Mouse (Mus musculus): ENCODE measurements around the gene Ctdspl2.
"Not testable (repeated sequence)": the region's sequence is repeated elsewhere in the genome, so short reads cannot be mapped to it uniquely, and the experiment has no call there.

The Ctdspl2 gene

DNA sequence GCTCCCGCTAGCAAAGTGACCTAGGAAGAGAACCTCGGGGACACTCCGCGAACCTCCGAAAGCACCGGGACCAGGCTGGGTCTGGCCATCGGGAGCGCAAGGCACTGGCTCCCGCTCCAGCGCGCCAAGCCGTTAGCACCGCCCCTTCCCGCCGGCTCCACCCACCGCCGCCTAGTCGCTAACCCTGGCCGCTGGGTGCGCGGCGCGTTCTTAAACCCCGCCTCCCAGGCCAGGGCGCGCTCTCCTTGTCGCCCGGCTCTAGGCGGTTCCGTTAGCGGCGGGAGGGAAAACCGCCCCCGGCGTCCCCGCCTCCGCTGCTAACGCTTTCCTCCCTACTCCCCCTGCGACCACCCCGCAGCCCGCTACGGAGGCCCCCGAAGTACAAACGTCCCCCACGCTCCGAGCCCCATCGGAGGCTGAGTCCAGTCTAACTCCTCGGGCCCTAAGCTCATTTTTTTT is at the start of gene Ctdspl2, which contains the start of gene Mageb3:
Gene Ctdspl2, plus strand, starts transcription at position 237 of the 459 bp plus-strand sequence.
Gene Mageb3, minus strand, starts transcription at position 328 of the 459 bp plus-strand sequence.
- DNase-seq (ENCODE audit: inconsistent ontology term): peak; percentile 98

DNA sequence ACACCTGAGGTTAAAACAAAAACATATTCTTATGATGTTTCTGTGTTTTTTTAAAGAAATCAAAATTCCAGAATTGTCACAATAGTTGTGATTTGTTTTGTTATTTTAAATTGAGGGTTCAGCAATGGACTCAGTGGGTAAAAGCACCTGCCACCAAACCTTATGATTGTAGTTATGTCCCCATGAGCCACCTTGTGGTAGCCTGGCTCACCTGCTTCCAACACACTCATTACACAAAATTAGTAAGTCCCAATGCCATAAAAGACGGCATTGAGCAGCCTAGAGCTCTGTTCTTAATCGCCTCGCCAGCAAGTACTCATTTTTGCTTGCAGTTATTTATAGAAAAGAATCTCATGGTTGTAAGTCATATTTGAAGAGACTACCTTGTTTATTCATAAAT is 45.8 kb upstream of the Ctdspl2 start:
- DNase-seq (ENCODE audit: inconsistent ontology term): no peak

DNA sequence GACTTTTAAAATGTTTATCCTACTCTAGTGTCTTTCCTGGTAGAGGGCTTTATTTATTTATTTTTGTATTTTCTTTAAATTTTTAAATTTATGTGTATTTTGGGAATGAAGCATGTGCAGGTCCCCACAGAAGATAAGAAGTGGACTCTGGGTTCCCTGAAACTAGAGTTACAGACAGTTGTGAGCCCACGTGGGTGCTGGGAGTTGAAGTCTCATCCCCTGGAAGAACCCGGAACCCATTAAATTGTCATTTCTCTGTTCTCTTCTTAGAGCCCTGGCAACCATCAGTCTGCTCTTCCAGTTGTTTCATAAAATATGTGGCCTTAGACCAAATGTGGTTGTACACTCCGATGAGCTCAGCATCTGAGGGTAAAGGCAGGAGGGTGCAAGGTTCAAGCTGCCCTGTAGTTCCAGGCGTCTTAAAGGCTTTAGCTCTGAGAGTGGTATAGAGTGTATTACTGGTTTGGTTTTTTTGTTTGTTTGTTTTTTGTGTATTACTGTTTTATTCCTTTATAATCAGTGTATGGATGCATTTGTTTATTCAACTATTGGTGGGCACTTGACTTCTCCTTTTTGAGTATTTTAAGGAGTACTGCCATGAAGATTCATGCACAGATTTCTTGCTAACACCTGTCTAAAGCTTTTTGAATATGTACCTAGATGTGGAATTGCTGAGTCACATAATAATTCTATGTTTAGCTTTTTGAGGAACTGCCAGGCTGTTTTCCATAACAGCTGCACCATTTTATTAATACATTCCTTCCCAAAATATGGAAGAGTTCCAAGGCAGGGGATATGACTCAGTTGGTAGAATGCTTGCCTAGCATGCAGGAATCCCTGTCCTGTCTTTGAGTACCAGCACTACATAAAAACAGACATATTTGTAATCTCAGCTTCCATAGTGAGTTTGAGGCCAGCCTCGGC is 39.5 kb upstream of the Ctdspl2 start:
- DNase-seq (ENCODE audit: inconsistent ontology term): peak; percentile 85

DNA sequence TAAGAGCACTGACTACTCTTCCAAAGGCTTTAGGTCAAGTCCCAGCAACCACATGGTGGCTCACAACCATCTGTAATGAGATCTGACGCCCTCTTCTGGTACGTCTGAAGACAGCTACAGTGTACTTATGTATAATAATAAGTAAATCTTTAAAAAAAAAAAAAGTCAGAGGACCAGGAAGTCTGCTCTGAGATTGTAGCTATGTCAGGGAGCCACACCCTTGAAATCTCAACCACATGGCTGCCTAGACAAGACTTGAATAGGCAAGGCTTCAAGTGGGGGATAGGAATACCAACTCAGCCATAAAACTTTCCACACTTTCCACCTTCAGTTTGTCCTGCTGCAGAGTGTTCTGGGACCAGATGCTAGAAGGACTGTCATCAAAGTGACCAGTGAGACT is 18.2 kb upstream of the Ctdspl2 start:
- not testable (repeated sequence) for DNase-seq (ENCODE audit: inconsistent ontology term)

DNA sequence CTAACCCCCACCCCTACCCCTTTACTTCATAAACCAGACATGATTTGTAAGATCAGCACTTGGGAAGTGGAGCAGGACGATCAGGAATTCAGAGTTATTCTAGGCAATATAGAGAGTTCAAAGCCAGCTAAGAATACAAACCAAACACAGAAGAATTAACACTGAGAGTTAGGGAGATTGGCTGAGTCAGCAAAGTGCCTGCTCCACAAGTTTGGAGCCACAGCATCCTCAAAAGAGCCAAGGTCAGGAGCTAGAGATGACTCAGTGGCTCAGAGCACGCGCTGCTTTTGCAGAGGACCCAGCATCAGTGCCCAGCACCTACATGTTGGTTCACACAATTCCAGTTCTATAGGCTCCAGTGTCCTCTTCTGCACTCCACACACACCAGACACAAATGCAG is 12.4 kb upstream of the Ctdspl2 start:
- DNase-seq (ENCODE audit: inconsistent ontology term): no peak

DNA sequence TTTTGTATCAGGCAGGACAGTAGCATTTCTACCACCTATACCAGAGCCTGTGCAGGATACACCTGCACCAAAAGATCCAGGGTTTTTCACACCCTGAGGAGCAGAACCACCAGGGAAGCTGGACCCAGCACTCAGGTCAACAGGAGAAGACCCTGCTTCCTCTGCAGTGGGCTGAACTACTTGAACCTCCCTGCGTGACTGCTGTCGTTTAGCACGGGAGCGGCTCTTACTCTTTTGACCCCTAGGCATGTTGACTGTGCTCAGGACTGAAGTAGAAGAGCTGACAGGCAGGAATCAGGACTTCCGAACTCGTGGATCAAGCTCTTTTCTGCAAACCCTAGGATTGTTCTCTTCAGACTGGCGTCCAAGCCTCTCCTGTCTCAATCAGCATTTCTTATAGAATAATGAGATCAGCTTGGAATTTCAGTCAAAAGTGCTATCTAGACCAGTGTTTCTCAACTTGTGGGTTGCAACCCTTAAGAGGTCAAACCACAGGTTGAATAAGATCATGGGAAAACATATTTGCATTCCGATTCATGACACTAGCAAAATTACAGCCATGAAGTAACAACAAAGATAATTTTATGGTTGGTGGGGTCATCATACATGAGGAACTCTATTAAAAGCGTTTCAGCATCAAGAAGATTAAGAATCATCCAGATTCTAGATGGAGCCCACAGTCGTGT is 687 bp upstream of the Ctdspl2 start:
- peak; percentile 48 for DNase-seq (ENCODE audit: inconsistent ontology term)

DNA sequence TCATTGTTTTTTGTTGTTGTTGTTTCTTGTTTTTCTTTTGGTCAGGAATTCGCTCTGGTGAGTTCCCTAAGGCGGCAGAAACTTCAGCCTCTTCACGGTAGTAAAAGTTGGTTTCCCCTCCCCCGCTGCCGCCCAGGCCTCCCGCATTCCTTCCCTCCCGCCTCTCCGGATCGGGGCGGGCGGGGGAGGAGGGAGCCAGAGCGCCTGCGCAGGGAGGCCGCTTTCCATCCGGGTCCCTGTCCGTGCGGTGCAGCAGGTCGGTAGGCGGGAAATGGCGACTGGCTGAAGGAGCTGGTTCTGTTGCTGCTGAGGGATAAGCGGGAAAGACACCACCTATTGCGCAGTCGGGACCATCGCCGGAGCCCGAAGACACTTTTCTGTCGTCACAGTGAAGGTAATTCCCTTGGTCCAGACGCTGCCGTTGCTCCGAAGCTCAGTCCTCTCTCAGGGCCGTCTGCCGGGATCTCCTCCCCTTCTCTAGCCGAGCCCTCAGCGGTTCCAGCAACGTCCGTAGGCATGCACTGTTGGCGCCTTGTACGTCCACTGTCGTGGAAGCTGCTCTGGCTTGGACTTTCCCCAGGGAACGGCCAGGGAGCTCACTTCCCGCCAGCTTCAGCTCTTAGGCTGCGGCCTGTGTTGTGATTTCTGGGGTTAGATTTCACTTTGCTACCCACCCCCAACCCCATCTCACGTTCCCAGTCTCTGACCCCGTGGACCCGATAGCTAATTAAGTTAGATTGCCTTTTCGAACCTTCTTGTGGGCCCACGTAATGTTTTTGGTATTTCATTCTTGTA is 620 bp downstream of the Ctdspl2 start:
- peak; percentile 99 for DNase-seq (ENCODE audit: inconsistent ontology term)

DNA sequence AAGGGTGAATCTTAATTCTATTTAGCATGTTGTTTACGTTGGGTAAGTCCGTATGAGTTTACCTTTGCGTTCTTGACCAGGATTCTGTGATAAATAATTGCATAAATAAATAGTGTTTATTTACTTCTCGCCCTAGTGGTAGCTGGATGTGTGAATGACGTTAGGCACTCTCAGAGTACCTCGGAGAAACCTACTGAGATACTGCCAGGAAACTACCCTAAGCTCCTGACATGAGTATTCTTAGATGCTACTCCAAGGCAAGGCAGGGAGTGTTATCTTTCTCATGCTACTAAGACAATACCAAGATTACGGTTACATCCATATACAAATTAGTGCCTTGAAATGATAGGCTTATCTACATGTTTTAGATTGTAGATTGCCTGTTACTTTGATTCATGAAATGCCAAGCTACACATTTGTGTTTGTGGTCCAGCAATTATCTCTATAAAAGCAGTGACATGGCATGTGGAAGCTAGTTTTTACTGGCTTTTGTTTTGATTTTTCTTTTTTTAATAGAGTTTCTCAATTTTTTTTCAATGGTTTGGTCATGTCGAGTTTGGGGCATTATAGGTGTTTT is 1.5 kb downstream of the Ctdspl2 start:
- no peak for DNase-seq (ENCODE audit: inconsistent ontology term)

DNA sequence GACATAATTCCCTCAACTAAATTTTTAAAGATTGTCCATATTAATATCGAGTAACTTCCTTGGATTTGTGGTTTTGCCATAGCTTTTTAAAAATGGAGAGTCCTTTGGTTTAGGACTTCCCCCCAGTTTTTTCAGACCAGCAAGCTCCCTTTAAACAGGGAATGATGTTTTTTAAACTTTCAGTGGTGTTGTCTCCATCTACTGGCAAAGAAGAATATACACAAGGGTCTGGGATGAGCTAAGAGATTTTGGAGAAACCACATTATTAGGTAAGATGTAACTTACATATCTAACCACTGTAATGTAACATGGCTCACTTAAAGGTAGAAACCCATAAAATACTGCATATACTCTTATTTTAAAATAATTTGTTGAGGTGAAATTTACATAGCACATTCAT is 39.9 kb downstream of the Ctdspl2 start:
- DNase-seq (ENCODE audit: inconsistent ontology term): peak; percentile 11

DNA sequence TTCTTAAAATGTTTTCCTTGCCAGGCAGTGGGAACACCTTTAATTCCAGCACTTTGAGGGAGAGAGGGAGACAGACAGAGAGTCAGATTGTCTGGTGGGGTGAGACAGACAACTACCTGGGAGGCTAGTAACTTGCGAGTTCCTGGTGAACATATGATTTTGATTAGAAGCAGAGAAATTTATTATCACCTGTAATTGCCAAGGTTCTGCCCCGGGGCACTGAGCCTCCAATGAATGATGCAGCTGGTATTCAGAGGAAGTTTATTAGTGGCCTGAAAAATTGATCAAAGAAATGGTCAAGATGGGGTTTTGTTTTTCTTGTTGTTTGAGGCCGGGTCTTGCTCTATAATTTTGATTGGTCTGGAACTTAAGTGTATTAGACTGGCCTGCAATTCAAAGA is 53.0 kb downstream of the Ctdspl2 start:
- no peak for DNase-seq (ENCODE audit: inconsistent ontology term)

DNA sequence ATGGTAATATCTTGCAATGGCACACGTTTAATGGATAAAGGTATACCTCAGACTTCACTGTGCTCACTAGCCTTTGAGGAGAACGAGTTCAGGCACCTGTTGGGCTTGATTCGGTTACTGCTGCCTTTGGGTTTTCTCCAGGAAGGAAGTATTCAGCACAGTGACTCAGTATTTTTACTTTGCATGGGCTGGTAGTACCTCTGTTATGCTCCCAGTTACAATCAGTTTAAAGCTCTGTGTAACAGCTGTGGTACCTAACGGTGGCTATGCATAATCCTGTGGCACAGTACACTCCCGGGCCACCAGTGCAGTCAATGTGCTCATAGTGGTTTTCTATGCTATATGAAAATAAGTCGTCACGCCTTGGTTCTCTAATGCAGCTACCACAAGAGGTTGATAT is 55.6 kb downstream of the Ctdspl2 start:
- DNase-seq (ENCODE audit: inconsistent ontology term): no peak

DNA sequence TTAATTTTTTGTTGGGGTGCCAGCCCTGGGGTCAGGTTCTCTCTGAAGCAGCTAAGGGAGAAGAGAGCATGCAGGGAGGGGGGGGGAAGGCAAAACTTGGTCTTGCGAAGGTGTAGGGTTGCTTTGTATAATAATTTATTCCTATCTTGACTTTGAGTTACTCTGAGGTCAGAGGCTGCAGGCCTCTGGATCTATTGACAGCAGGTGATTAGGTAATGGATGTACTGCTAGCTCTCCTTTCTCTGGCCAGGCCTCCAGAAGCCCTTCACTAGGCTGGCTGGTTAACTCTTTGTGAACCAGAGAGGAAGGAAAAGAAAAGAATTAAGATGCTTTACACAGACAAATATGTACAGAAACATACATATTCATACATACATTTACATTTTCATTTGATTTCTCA is 62.9 kb downstream of the Ctdspl2 start:
- no peak for DNase-seq (ENCODE audit: inconsistent ontology term)

DNA sequence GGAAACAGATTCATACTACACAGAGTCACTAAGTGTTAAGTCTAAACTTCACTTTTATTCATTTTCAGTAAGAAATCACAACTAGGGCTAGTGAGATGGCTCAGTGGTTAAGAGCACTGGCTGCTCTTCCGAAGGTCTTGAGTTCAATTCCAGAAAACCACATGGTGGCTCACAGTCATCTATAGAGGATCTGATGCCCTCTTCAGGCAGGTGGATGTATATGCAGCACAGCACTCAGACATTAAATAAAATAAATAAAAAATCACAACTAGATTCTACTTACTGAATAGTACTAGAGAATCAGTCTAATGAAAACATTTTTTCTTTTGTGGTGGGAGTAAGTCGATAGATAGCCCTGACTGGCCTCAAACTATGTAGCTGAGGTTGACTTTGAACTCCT is 66.5 kb downstream of the Ctdspl2 start:
- DNase-seq (ENCODE audit: inconsistent ontology term): no peak

DNA sequence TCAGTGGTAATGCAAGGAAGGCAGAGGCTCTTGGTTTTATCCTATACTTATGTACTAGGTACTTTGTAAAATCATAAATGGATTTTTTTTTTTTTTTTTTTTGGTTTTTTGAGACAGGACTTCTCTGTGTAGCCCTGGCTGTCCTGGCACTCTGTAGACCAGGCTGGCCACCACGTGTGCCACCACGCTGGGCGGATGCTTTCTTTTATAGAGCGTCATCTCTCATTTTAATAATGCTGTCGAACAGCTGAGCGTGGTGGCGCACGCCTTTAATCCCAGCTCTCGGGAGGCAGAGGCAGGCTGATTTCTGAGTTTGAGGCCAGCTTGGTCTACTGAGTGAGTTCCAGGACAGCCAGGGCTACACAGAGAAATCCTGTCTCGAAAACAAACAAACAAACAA is 71.3 kb downstream of the Ctdspl2 start:
- DNase-seq (ENCODE audit: inconsistent ontology term): not testable (repeated sequence)

DNA sequence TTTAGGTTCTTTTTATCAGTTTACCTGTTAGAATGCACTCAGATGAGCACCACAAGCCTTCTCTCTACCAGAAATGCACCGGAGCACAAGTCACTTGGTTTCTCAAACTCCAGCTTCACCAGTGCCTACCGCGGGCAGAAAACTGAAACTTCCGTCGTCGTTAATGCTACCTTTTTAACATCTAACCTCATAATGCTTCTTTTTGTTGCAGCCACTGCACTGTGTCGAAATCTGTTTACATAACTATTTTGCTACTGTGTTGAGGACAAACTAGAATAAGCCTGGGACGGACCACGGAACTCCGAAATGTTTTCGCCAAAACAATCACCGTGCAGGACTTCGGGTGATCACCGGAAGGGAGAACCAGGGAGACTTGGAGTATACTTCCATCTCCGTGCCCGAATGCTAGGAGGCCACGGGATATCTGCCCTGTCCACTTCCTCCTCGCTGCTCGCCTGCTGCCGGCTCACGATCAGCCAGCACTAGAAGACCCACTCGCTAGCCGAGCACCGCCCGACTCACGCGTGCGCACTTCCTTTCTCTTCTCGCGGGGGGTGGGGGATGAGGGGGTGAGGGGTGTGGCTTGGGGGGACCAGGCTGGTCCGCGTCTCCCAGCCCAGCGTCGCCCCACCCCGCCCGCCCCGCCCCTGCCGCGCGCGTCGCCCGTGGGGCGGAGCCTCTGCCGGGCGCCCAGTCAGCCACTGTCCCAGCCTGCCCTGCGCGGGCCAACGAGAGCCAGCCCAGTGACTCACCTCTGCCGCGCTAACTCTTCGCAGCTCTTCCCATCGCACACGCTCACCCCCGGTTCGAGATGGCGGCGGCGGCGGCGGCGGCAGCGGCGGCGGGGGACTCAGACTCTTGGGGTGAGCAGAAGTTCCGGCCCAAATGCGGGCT is 72.3 kb downstream of the Ctdspl2 start, which contains the start of gene Eif3j1:
Gene Eif3j1, plus strand, starts transcription at position 685 of the 894 bp plus-strand sequence.
- peak; percentile 98 for DNase-seq (ENCODE audit: inconsistent ontology term)

DNA sequence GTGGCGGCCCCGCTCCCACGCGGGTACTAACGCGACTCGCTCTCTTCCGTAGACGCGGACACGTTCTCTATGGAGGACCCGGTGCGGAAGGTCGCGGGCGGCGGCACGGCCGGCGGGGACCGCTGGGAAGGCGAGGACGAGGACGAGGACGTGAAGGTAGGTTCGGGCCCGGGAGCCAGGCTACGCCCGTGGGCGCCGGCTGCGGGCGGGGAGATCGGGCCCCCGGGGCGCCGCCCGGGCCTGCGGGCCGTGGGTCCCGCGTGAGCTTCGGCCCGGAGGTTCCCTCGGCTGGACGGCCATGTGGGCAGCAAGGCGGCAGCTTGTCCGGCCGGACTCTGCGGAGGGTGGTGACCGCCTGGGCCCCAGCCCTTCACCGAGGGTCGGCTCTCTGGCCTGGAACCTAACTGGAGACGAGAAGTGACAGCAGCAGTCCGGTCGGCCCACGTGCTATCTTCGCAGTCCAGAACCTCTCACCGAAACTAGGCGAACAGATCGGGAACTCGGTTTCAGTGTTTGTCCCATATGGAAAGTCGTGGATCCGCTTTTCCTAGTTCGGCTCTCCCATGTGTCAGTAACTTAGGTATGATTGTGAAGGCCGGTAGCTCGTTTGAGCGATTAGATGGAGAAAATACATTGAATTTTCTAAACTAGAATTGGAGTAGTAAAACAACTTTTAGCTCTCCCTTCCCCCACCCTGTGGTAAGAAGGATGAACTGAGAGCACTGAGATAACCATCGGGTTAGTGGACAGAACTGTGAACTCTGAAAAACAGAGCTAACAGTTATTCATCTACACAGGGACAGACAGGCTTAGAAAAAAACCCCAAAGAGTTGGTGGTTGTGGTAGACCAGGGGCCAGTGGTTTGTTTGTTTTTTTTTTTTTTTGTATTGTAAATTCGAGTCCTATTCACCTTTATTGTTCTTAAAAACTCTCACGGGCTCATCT is 73.2 kb downstream of the Ctdspl2 start:
- DNase-seq (ENCODE audit: inconsistent ontology term): peak; percentile 58

DNA sequence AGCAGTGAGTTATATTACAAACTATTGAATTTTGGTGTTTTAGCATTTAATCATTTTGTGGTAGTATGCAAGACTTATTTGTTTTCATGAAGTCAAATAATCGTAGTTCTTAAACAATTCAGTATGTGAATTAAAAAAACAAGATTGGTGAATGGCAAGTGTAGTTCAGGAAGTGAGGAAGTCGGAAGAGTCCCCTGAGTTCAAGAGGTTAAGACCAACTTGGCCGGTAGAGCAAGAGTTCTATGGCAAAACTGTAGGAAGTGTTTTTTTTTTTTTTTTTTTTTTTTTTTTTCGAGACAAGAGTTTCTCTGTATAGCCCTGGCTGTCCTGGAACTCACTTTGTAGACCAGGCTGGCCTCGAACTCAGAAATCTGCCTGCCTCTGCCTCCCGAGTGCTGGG is 76.2 kb downstream of the Ctdspl2 start:
- no peak for DNase-seq (ENCODE audit: inconsistent ontology term)

DNA sequence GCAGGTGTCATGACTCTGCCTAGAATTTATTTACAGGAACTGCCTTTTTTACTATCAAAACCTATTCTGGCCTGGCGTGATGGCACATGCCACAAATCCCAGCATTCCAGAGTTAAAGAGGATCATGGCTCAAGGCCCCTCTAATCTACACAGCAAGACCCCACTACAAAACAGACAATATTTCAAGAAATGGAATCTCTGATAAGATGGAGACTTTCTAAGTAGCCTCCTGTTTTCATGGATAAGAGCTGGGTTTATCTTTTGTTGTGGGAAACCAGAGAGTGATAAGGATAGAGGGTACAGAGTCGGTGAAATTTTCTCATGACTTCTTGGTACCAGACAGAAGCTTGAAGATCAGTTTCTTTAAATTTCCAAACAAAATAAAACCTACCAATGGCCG is 80.3 kb downstream of the Ctdspl2 start:
- DNase-seq (ENCODE audit: inconsistent ontology term): no peak

DNA sequence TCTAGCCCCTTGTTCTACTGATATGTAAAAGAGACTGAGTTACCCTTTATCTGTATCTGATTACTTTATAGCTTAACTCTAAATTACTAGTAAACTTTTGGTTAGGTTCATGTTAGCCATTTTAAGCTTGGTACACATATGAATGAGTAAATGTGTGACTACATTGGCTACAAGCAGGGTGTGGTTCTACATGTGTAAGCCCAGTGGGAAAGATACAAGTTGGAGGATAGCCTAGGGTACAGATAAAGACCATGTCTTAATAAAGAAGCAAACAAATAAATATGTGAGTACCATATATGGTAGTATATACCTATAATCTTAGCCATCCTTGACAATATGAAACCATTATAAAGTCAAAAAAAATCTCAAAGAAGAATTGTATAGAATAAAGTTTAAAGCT is 88.1 kb downstream of the Ctdspl2 start:
- DNase-seq (ENCODE audit: inconsistent ontology term): no peak
